Mouse (Mus musculus): Measurements from ENCODE around the gene Snph.

- TF ChIP-seq POLR2A (IDR thresholded peaks at IDR 0.05; ENCODE audit: borderline replicate concordance, insufficient read depth, low read length), result no peak
- no peak for TF ChIP-seq CTCF (IDR thresholded peaks at IDR 0.05; ENCODE audit: borderline replicate concordance, insufficient read depth, low read depth, low read length)
These were observed 6.1 kb downstream of the Snph start for GRCm38 (mm10) chr2:151626296-151626695.
